Mouse (Mus musculus): ENCODE measurements at regions not wholly inside any gene's neighbourhood (a gene's known extent, or its start where the extent isn't known, plus 50 kb on each side); places are given as distances from the start of the nearest gene placed in this dataset.

GRCm38 (mm10) chr12:59623147-59623546, 403.6 kb upstream of the Fbxo33 start:
- WGBS, result 87% methylated on average over 3 of the region's 3 CpGs
- H3K9ac ChIP-seq, result no peak overlapping the region
- no peaks in the 10 kb centered on the region for H3K9me3 ChIP-seq (ENCODE audit: control insufficient read depth, low read length)
- H3K27me3 ChIP-seq (ENCODE audit: control insufficient read depth, insufficient read depth, low read length), result no peaks in the 10 kb centered on the region
- H3K27ac ChIP-seq, result no peak overlapping the region
- no peaks in the 10 kb centered on the region for H3K36me3 ChIP-seq (replicated peaks; ENCODE audit: control insufficient read depth, insufficient read depth)
- DNase-seq (ENCODE audit: low spot score) (no peak), ATAC-seq (ENCODE audit: low FRiP score) (no peak)
- no peak overlapping the region for H3K4me3 ChIP-seq (replicated peaks; ENCODE audit: low read length)
- no peaks in the 10 kb centered on the region for H3K4me1 ChIP-seq (replicated peaks; ENCODE audit: control insufficient read depth, insufficient read depth, low read length)
- H3K4me2 ChIP-seq (replicated peaks), result no peak overlapping the region

- Histone ChIP-seq H3K27ac (no peak overlapping the region), H3K9ac (no peak overlapping the region), H3K27me3 (ENCODE audit: control insufficient read depth, insufficient read depth, low read length) (no peaks in the 10 kb centered on the region), H3K4me3 (replicated peaks; ENCODE audit: low read length) (no peak overlapping the region), H3K36me3 (replicated peaks; ENCODE audit: control insufficient read depth, insufficient read depth) (no peaks in the 10 kb centered on the region), H3K4me2 (replicated peaks) (no peak overlapping the region), H3K9me3 (ENCODE audit: control insufficient read depth, low read length) (no peaks in the 10 kb centered on the region), H3K4me1 (replicated peaks; ENCODE audit: control insufficient read depth, insufficient read depth, low read length) (no peaks in the 10 kb centered on the region)
- DNase-seq (ENCODE audit: low spot score), result no peak
- 81% methylated on average over 2 of the region's 2 CpGs for WGBS
- ATAC-seq (ENCODE audit: low FRiP score), result no peak
Observed at GRCm38 (mm10) chr12:59621132-59621531, 401.6 kb upstream of the Fbxo33 start.

GRCm38 (mm10) chr12:59620340-59620739, 400.8 kb upstream of the Fbxo33 start:
- H3K36me3 ChIP-seq (replicated peaks; ENCODE audit: control insufficient read depth, insufficient read depth), result no peaks in the 10 kb centered on the region
- no peaks in the 10 kb centered on the region for H3K27me3 ChIP-seq (ENCODE audit: control insufficient read depth, insufficient read depth, low read length)
- DNase-seq (ENCODE audit: low spot score) (no peak), ATAC-seq (ENCODE audit: low FRiP score) (no peak)
- H3K9ac ChIP-seq, result no peak overlapping the region
- H3K4me1 ChIP-seq (replicated peaks; ENCODE audit: control insufficient read depth, insufficient read depth, low read length), result no peaks in the 10 kb centered on the region
- no peak overlapping the region for H3K4me3 ChIP-seq (replicated peaks; ENCODE audit: low read length)
- 90% methylated on average over 2 of the region's 2 CpGs for WGBS
- H3K9me3 ChIP-seq (ENCODE audit: control insufficient read depth, low read length), result no peaks in the 10 kb centered on the region
- H3K4me2 ChIP-seq (replicated peaks), result no peak overlapping the region
- H3K27ac ChIP-seq, result no peak overlapping the region

GRCm38 (mm10) chr12:59616075-59616474, 396.6 kb upstream of the Fbxo33 start:
- Histone ChIP-seq H3K4me3 (replicated peaks; ENCODE audit: low read length) (no peak overlapping the region), H3K4me2 (replicated peaks) (no peak overlapping the region), H3K36me3 (replicated peaks; ENCODE audit: control insufficient read depth, insufficient read depth) (no peaks in the 10 kb centered on the region), H3K4me1 (replicated peaks; ENCODE audit: control insufficient read depth, insufficient read depth, low read length) (no peaks in the 10 kb centered on the region), H3K27ac (no peak overlapping the region), H3K27me3 (ENCODE audit: control insufficient read depth, insufficient read depth, low read length) (no peaks in the 10 kb centered on the region), H3K9me3 (ENCODE audit: control insufficient read depth, low read length) (no peaks in the 10 kb centered on the region), H3K9ac (no peak overlapping the region)
- DNase-seq (ENCODE audit: low spot score), result no peak
- no peak for ATAC-seq (ENCODE audit: low FRiP score)
- WGBS, result 85% methylated on average over 3 of the region's 3 CpGs

- Histone ChIP-seq H3K4me1 (replicated peaks; ENCODE audit: control insufficient read depth, insufficient read depth, low read length) (no peaks in the 10 kb centered on the region), H3K4me3 (replicated peaks; ENCODE audit: low read length) (no peak overlapping the region), H3K4me2 (replicated peaks) (no peak overlapping the region), H3K36me3 (replicated peaks; ENCODE audit: control insufficient read depth, insufficient read depth) (no peaks in the 10 kb centered on the region), H3K9me3 (ENCODE audit: control insufficient read depth, low read length) (no peaks in the 10 kb centered on the region), H3K27me3 (ENCODE audit: control insufficient read depth, insufficient read depth, low read length) (no peaks in the 10 kb centered on the region), H3K9ac (no peak overlapping the region), H3K27ac (no peak overlapping the region)
- WGBS, result 89% methylated on average over 9 of the region's 9 CpGs
- peak; percentile 14 for DNase-seq (ENCODE audit: low spot score)
- no peak for ATAC-seq (ENCODE audit: low FRiP score)
Observed at GRCm38 (mm10) chr12:59599785-59600184, 380.3 kb upstream of the Fbxo33 start.

GRCm38 (mm10) chr12:59589354-59589753, 369.8 kb upstream of the Fbxo33 start:
- Histone ChIP-seq H3K36me3 (replicated peaks; ENCODE audit: control insufficient read depth, insufficient read depth) (no peaks in the 10 kb centered on the region), H3K9ac (no peak overlapping the region), H3K4me1 (replicated peaks; ENCODE audit: control insufficient read depth, insufficient read depth, low read length) (no peaks in the 10 kb centered on the region), H3K27me3 (ENCODE audit: control insufficient read depth, insufficient read depth, low read length) (no peaks in the 10 kb centered on the region), H3K27ac (no peak overlapping the region), H3K4me2 (replicated peaks) (no peak overlapping the region), H3K9me3 (ENCODE audit: control insufficient read depth, low read length) (no peaks in the 10 kb centered on the region), H3K4me3 (replicated peaks; ENCODE audit: low read length) (no peak overlapping the region)
- no peak for DNase-seq (ENCODE audit: low spot score)
- WGBS, result 99% methylated on average over 2 of the region's 2 CpGs
- ATAC-seq (ENCODE audit: low FRiP score), result no peak

- no peak overlapping the region for H3K27ac ChIP-seq
- WGBS, result 82% methylated on average over 1 of the region's 1 CpGs
- no peaks in the 10 kb centered on the region for H3K4me1 ChIP-seq (replicated peaks; ENCODE audit: control insufficient read depth, insufficient read depth, low read length)
- DNase-seq (ENCODE audit: low spot score) (no peak), ATAC-seq (ENCODE audit: low FRiP score) (no peak)
- H3K9ac ChIP-seq, result no peak overlapping the region
- no peaks in the 10 kb centered on the region for H3K9me3 ChIP-seq (ENCODE audit: control insufficient read depth, low read length)
- no peaks in the 10 kb centered on the region for H3K36me3 ChIP-seq (replicated peaks; ENCODE audit: control insufficient read depth, insufficient read depth)
- no peak overlapping the region for H3K4me2 ChIP-seq (replicated peaks)
- H3K27me3 ChIP-seq (ENCODE audit: control insufficient read depth, insufficient read depth, low read length), result no peaks in the 10 kb centered on the region
- no peak overlapping the region for H3K4me3 ChIP-seq (replicated peaks; ENCODE audit: low read length)
Observed at GRCm38 (mm10) chr12:59582587-59582986, 363.1 kb upstream of the Fbxo33 start.

- H3K4me2 ChIP-seq (replicated peaks), result no peak overlapping the region
- WGBS, result 67% methylated on average over 5 of the region's 5 CpGs
- no peaks in the 10 kb centered on the region for H3K9me3 ChIP-seq (ENCODE audit: control insufficient read depth, low read length)
- H3K27ac ChIP-seq, result no peak overlapping the region
- H3K9ac ChIP-seq, result no peak overlapping the region
- ATAC-seq (ENCODE audit: low FRiP score) (no peak), DNase-seq (ENCODE audit: low spot score) (no peak)
- no peaks in the 10 kb centered on the region for H3K4me1 ChIP-seq (replicated peaks; ENCODE audit: control insufficient read depth, insufficient read depth, low read length)
- no peak overlapping the region for H3K4me3 ChIP-seq (replicated peaks; ENCODE audit: low read length)
- H3K36me3 ChIP-seq (replicated peaks; ENCODE audit: control insufficient read depth, insufficient read depth), result no peaks in the 10 kb centered on the region
- H3K27me3 ChIP-seq (ENCODE audit: control insufficient read depth, insufficient read depth, low read length), result no peaks in the 10 kb centered on the region
Observed at GRCm38 (mm10) chr12:59579694-59580093, 360.2 kb upstream of the Fbxo33 start.

GRCm38 (mm10) chr12:59563960-59564359, 344.4 kb upstream of the Fbxo33 start:
- Histone ChIP-seq H3K4me2 (replicated peaks) (no peak overlapping the region), H3K9me3 (ENCODE audit: control insufficient read depth, low read length) (no peaks in the 10 kb centered on the region), H3K36me3 (replicated peaks; ENCODE audit: control insufficient read depth, insufficient read depth) (no peaks in the 10 kb centered on the region), H3K9ac (no peak overlapping the region), H3K27me3 (ENCODE audit: control insufficient read depth, insufficient read depth, low read length) (no peaks in the 10 kb centered on the region), H3K27ac (no peak overlapping the region), H3K4me1 (replicated peaks; ENCODE audit: control insufficient read depth, insufficient read depth, low read length) (no peaks in the 10 kb centered on the region), H3K4me3 (replicated peaks; ENCODE audit: low read length) (no peak overlapping the region)
- ATAC-seq (ENCODE audit: low FRiP score), result no peak
- no peak for DNase-seq (ENCODE audit: low spot score)
- WGBS, result 90% methylated on average over 3 of the region's 3 CpGs

GRCm38 (mm10) chr12:59539788-59540187, 320.3 kb upstream of the Fbxo33 start:
- Histone ChIP-seq H3K27ac (no peak overlapping the region), H3K36me3 (replicated peaks; ENCODE audit: control insufficient read depth, insufficient read depth) (no peaks in the 10 kb centered on the region), H3K27me3 (ENCODE audit: control insufficient read depth, insufficient read depth, low read length) (no peaks in the 10 kb centered on the region), H3K4me1 (replicated peaks; ENCODE audit: control insufficient read depth, insufficient read depth, low read length) (no peaks in the 10 kb centered on the region), H3K4me2 (replicated peaks) (no peak overlapping the region), H3K9ac (no peak overlapping the region), H3K9me3 (ENCODE audit: control insufficient read depth, low read length) (no peaks in the 10 kb centered on the region), H3K4me3 (replicated peaks; ENCODE audit: low read length) (no peak overlapping the region)
- WGBS, result 86% methylated on average over 2 of the region's 2 CpGs
- DNase-seq (ENCODE audit: low spot score), result no peak
- ATAC-seq (ENCODE audit: low FRiP score), result no peak

Measured in hindbrain, embryonic 14.5 days (tissue).